Mouse (Mus musculus): ENCODE measurements around the gene Klf16. TPM values are rescaled to one million over a fixed set of nuclear protein-coding genes. Genes with fewer than 3 reads are reported as not detected.
A peak's percentile ranks its signal among the peaks of the same experiment; 100 is the strongest.

Gene Klf16
- polyA plus RNA-seq, 1 experiment = 7.7 TPM

DNA sequence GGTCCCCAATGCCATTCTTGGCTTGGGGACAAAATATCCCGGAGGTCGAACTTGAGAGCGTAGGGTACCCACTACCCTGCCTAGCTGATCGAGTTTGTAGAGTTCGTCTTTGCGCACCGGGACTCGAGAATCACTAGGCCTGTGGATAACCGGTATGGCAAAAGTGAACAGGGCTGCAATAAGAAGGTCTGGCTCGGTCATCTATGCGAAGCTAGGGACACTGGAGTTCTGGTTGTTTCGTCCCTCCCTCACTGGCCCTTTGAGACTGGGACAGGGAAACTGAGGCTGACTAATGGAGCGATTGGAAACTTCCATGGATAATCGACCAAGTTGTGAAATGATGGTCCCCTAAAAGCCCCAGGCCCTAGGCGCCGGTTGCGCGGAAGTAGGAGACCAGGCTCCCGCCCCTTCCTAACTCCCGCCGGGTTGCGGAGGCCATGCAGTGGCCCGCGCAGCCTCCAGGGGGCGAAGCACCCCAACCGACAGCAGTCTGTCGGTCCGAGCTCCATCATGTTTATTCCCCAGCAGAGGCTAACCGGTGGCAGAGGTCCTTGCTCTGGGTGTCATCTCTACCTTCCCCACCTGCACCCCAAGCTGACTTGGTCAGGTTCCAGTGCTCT is 1.1 kb upstream of the Klf16 start:
- Histone ChIP-seq H3K27ac (ENCODE audit: insufficient read depth, low read depth, low read length) (peak overlapping the region; percentile 83), H3K4me1 (ENCODE audit: control insufficient read depth, insufficient read depth, low read length) (peaks cover 17% of the 10 kb centered on the region), H3K4me3 (ENCODE audit: insufficient read depth, low read length) (peak overlapping the region; percentile 90)
- TF ChIP-seq POLR2A (IDR thresholded peaks at IDR 0.05; ENCODE audit: borderline replicate concordance, low read depth, low read length) (0 out of 2 replicates have a peak, but pooled peaks have one; percentile 51), CTCF (IDR thresholded peaks at IDR 0.05; ENCODE audit: low read depth, low read length) (peak; percentile 77)

DNA sequence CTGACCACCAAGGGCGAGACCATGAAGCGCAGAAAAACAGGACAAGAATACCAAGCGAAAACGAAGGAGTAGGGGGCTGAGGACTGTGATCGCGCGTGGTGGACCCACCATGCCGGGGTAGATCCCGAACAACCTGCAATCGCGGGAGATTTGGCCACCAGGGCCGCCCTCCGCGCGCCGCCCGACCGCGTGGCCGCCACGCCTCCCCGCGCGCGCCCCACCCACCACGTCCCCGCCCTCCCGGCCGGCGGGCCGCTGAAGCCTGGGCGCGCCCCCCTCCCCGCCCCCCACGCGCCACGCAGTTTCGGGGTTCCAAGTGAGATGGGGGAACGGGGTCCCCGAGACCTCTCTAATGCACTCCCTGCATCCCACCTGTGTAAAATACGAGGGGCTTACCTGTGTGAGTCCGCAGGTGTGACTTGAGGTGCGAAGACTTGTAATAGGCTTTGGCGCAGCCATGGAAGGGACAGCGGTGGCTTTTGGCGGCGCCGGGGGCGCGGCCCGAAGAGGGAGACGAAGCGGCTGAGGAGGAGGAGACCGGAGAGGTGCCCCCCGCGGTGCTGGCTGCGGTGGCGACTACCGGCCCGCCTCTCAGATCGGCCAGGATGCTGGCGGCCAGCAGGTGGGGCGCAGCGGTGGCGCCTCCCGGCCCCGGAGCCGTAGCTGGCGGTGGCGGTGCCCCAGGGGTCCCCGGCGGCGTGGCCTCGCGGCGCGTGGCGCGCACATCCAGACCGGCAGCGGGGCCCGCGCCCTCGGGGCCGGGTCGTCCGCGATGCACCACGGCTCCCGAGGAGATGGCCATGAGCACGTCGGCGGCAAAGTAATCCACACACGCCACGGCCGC is 548 bp downstream of the Klf16 start:
- TF ChIP-seq CTCF (IDR thresholded peaks at IDR 0.05; ENCODE audit: low read depth, low read length) (no peak), POLR2A (IDR thresholded peaks at IDR 0.05; ENCODE audit: borderline replicate concordance, low read depth, low read length) (no peak)
- Histone ChIP-seq H3K4me1 (ENCODE audit: control insufficient read depth, insufficient read depth, low read length) (peaks cover 19% of the 10 kb centered on the region), H3K4me3 (ENCODE audit: insufficient read depth, low read length) (peak overlapping the region; percentile 92), H3K27ac (ENCODE audit: insufficient read depth, low read depth, low read length) (peak overlapping the region; percentile 54)

DNA sequence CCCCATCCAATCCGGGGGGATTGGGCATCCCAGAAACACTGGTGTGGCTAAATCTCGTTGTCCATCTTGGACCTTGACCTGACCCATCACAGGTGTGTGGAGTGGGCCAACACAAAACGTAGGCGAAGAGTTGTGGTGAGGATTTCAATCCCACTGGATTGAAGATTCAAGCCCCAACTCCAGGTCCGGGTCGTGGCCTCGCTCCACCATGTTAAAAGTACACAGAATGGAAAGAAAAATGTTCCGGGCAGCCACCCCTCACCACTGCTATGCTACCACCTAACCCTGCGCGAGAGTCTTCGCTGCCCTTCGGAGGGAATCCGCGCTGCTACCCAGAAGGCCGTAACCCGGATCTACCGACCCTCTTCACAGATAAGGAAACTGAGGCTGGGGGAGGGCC is 1.2 kb downstream of the Klf16 start:
- peaks cover 25% of the 10 kb centered on the region for H3K4me1 ChIP-seq (ENCODE audit: control insufficient read depth, insufficient read depth, low read length)
- TF ChIP-seq CTCF (IDR thresholded peaks at IDR 0.05; ENCODE audit: low read depth, low read length) = no peak
- TF ChIP-seq POLR2A (IDR thresholded peaks at IDR 0.05; ENCODE audit: borderline replicate concordance, low read depth, low read length) = no peak
- no peak overlapping the region for H3K27ac ChIP-seq (ENCODE audit: insufficient read depth, low read depth, low read length)
- H3K4me3 ChIP-seq (ENCODE audit: insufficient read depth, low read length) = peak overlapping the region; percentile 92

DNA sequence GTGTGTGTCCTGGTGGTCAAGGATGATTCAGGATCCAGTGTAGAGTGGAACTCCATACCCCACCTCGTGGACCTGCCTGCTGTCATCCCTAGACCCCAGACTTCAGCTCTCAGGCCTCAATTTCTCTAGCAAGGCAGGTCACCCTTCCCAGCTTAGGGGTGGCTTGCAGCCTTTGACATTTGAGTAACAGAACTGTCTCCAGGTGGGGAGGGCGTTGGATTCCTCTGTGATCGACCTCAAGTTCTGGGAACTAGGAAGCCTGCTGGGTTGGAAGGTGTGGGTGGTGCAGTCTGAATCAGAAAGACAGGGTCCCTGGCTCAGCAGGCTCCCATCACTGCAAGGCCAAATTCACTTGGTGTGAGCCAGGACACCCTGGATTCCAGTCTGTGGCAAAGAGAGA is 2.2 kb downstream of the Klf16 start:
- Histone ChIP-seq H3K4me3 (ENCODE audit: insufficient read depth, low read length) (peak overlapping the region; percentile 92; the same call in 1 of the 2 replicates), H3K27ac (ENCODE audit: insufficient read depth, low read depth, low read length) (no peak overlapping the region), H3K4me1 (ENCODE audit: control insufficient read depth, insufficient read depth, low read length) (peaks cover 35% of the 10 kb centered on the region)
- TF ChIP-seq CTCF (IDR thresholded peaks at IDR 0.05; ENCODE audit: low read depth, low read length) (no peak), POLR2A (IDR thresholded peaks at IDR 0.05; ENCODE audit: borderline replicate concordance, low read depth, low read length) (no peak)

DNA sequence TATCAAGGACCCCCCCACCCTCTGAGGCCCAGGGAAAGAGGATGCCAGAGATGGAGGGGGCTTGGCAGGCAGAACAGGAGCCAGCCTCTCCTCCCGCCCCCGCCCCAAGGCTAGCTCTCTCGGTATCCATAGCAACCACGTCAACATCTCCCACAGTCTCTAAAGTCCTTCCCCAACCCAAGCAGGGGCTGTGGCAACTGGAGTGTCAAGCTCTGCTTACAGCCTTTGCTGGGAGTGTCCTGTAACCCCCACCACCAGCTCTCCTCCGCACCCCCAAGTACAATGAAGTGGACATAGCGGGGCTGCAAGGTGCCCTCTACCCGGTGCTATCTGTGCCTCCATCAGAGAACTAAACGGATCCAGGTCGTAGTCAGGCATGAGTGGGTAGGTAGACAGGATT is 3.2 kb downstream of the Klf16 start:
- TF ChIP-seq POLR2A (IDR thresholded peaks at IDR 0.05; ENCODE audit: borderline replicate concordance, low read depth, low read length) (no peak), CTCF (IDR thresholded peaks at IDR 0.05; ENCODE audit: low read depth, low read length) (no peak)

DNA sequence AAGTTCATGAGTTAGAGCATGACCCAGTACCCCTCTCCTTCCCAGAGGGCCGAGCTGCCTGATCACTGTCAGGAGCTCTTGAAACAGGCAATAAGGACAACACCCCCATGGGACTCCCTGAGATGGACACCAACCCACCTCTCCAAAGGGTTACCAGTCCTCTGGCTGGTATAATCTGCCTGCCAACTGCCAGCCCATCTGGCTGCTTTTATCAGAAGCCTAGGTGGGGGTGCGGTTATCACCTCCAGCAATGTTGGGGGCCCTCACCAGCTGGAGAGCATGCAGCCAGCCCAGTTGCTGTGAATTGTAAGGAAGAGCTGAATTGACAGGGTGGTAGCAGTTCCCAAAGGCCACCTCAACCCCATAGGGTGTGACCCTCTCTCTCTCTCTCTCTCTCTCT is 4.6 kb downstream of the Klf16 start:
- peaks cover 32% of the 10 kb centered on the region for H3K4me1 ChIP-seq (ENCODE audit: control insufficient read depth, insufficient read depth, low read length)
- TF ChIP-seq CTCF (IDR thresholded peaks at IDR 0.05; ENCODE audit: low read depth, low read length) (no peak), POLR2A (IDR thresholded peaks at IDR 0.05; ENCODE audit: borderline replicate concordance, low read depth, low read length) (no peak)
- no peak overlapping the region for H3K27ac ChIP-seq (ENCODE audit: insufficient read depth, low read depth, low read length)
- H3K4me3 ChIP-seq (ENCODE audit: insufficient read depth, low read length) = no peak overlapping the region

More for the DNA sequence above, 3.2 kb downstream of the Klf16 start:
- H3K4me3 ChIP-seq (ENCODE audit: insufficient read depth, low read length) = no peak overlapping the region
- peaks cover 36% of the 10 kb centered on the region for H3K4me1 ChIP-seq (ENCODE audit: control insufficient read depth, insufficient read depth, low read length)
- H3K27ac ChIP-seq (ENCODE audit: insufficient read depth, low read depth, low read length) = no peak overlapping the region

DNA sequence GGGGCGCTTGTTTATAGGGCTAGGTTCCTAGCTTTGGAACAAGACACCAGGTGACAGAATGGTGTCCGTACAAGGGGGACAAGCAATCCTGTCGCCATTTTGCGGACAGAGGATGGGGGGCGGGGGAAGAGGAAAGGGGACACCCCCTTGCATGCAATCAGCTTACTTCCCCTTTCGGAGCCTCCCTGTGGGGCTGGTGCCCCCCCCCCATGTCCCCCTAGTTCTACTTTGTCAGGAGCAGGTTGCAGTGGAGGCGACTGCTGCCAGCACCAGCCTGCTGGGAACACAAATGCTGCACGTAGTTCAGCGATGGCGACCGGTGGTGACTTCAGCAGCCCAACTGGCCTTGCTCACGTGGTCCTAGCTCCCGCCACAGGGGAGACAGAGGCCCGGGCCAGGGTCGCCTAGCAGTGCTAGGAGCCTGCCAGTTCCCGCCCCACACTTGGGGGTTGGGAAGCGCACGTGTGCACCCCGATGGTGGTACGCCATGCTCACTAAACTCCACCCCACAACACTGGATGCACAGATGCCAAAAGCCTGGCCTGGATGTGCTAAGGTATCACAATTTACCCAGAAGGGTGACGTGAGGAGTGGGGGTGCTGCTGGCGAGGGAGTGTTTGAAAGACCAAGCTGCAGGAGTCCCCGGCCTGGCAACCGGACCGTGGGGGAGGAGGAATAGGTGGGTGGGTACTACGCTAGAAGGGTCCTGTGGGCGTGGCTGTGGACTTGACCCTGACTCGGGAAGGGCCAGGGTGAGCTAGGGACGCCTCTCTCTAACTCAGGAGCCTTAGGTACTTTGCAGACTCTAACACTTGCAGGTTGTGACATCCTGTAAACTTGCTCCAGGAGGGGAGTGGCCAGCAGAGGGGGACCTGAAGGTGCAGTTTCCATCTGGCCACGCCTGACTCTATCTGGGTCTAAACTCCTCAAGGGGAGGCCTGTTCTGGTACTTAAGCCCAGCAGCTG is 6.0 kb downstream of the Klf16 start:
- no peak for TF ChIP-seq POLR2A (IDR thresholded peaks at IDR 0.05; ENCODE audit: borderline replicate concordance, low read depth, low read length)
- TF ChIP-seq CTCF (IDR thresholded peaks at IDR 0.05; ENCODE audit: low read depth, low read length) = no peak
- peak overlapping the region; percentile 20; the same call in 1 of the 2 replicates for H3K27ac ChIP-seq (ENCODE audit: insufficient read depth, low read depth, low read length)
- H3K4me3 ChIP-seq (ENCODE audit: insufficient read depth, low read length) = peak overlapping the region; percentile 39
- H3K4me1 ChIP-seq (ENCODE audit: control insufficient read depth, insufficient read depth, low read length) = peaks cover 32% of the 10 kb centered on the region

DNA sequence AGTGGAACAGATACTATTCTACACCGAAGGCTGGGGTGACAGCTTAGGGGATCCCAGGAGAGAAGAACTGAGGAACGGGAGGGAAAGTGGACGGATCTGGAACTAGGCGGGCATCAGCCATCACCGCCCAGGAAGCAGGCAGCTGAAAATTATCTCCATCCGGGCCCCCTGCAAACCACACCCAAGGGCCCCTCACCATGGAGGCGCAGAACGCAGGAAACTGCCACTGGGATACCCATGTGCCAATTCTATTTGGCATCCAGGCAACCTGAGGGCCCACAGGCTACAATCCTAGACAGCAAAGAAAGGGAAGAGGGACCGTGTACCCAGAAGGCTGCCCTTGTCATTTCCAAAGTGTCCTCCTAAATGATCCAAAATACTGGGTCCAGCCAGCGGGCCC is 6.7 kb downstream of the Klf16 start:
- Histone ChIP-seq H3K27ac (ENCODE audit: insufficient read depth, low read depth, low read length) (peak overlapping the region; percentile 4; the same call in 1 of the 2 replicates), H3K4me1 (ENCODE audit: control insufficient read depth, insufficient read depth, low read length) (peaks cover 27% of the 10 kb centered on the region), H3K4me3 (ENCODE audit: insufficient read depth, low read length) (peak overlapping the region; percentile 61)
- no peak for TF ChIP-seq CTCF (IDR thresholded peaks at IDR 0.05; ENCODE audit: low read depth, low read length)
- TF ChIP-seq POLR2A (IDR thresholded peaks at IDR 0.05; ENCODE audit: borderline replicate concordance, low read depth, low read length) = no peak

DNA sequence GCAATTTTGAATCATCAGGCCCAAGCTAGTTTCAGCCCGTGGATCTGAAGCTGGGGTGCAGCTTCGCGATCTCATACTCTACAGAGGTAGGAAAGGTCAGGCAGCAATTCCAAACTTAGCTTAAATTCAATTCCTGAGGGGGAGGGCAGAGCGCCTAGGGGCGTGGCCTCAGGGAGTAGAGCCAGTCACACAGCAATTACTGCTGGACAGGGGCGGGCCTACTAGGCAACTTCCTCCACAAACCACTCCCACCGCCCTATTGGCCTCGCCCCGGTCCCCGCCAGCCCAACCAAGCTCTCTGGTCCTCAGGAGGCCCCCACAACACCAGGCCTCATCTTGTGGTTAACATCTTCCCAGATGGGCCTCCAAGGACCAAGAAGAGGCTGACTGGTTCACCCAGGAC is 7.5 kb downstream of the Klf16 start:
- Histone ChIP-seq H3K4me3 (ENCODE audit: insufficient read depth, low read length) (peak overlapping the region; percentile 61), H3K27ac (ENCODE audit: insufficient read depth, low read depth, low read length) (peak overlapping the region; percentile 4), H3K4me1 (ENCODE audit: control insufficient read depth, insufficient read depth, low read length) (peaks cover 23% of the 10 kb centered on the region)
- no peak for TF ChIP-seq CTCF (IDR thresholded peaks at IDR 0.05; ENCODE audit: low read depth, low read length)
- TF ChIP-seq POLR2A (IDR thresholded peaks at IDR 0.05; ENCODE audit: borderline replicate concordance, low read depth, low read length) = no peak

All from bone marrow macrophage, adult 2 months (primary cell).